Mouse (Mus musculus) layer of hippocampus, postnatal 25 days (tissue): Measurements from ENCODE around the gene Ash1l. TPM values are rescaled to one million over a fixed set of nuclear protein-coding genes. Genes with fewer than 3 reads are reported as not detected.

ENCODE experiments used
- DNase-seq, 2 experiments: peaks; one replicate each; pipeline ENCODE4 v3.0.0; 2022; ENCODE audit warnings: mixed read lengths in 2 of 2, low spot score in 1 of 2; ENCODE audit errors: extremely low spot score in 1 of 2
- total RNA-seq, 2 experiments: library from RNA; stranded (reverse); gene quantifications; 2 replicates each; pipeline ENCODE4 v1.2.3; 2021

Gene Ash1l
- total RNA-seq, 2 experiments from 2014 or later: 70.5 to 82.0 TPM

- peak; percentile 83 to 86 for DNase-seq
These were observed 140.6 kb downstream of the Ash1l start for GRCm38 (mm10) chr3:89090694-89091655.

GRCm38 (mm10) chr3:89091811-89092508 lies 141.5 kb downstream of the Ash1l start:
- no peak for DNase-seq

GRCm38 (mm10) chr3:89092509-89093090 lies 142.2 kb downstream of the Ash1l start:
- DNase-seq: no peak

GRCm38 (mm10) chr3:89093175-89093574 lies 142.8 kb downstream of the Ash1l start, which contains the start of gene Rusc1:
Gene Rusc1 (minus strand): TSS chr3:89093311.
- DNase-seq: peak; percentile 84 to 85

- DNase-seq: no peak
These were observed 143.6 kb downstream of the Ash1l start for GRCm38 (mm10) chr3:89094021-89094420.

GRCm38 (mm10) chr3:89100811-89101210 lies 150.4 kb downstream of the Ash1l start, which contains the start of gene Gm43738:
Gene Gm43738 (minus strand): TSS chr3:89101099.
- DNase-seq: no peak

GRCm38 (mm10) chr3:89101459-89101811 lies 151.0 kb downstream of the Ash1l start:
- DNase-seq: peak in 1 of 2 experiments; percentile 38

GRCm38 (mm10) chr3:89101812-89102494 lies 151.5 kb downstream of the Ash1l start, which contains the start of gene Fdps:
Gene Fdps (minus strand): TSS chr3:89101959.
- peak; percentile 74 to 78 for DNase-seq

- DNase-seq: no peak
These were observed 152.3 kb downstream of the Ash1l start for GRCm38 (mm10) chr3:89102495-89103290.

- no peak for DNase-seq
These were observed 152.8 kb downstream of the Ash1l start for GRCm38 (mm10) chr3:89103291-89103595.

GRCm38 (mm10) chr3:89106881-89107280 lies 156.5 kb downstream of the Ash1l start:
- DNase-seq: no peak

GRCm38 (mm10) chr3:89107545-89107944 lies 157.1 kb downstream of the Ash1l start:
- DNase-seq: no peak

GRCm38 (mm10) chr3:89108146-89108545 lies 157.7 kb downstream of the Ash1l start:
- no peak for DNase-seq

GRCm38 (mm10) chr3:89113058-89113457 lies 162.6 kb downstream of the Ash1l start:
- no peak for DNase-seq

GRCm38 (mm10) chr3:89115522-89115921 lies 165.1 kb downstream of the Ash1l start:
- DNase-seq: no peak

- no peak for DNase-seq
These were observed 172.9 kb downstream of the Ash1l start for GRCm38 (mm10) chr3:89123313-89123712.

GRCm38 (mm10) chr3:89124241-89124640 lies 173.8 kb downstream of the Ash1l start:
- no peak for DNase-seq

- DNase-seq: no peak
These were observed 175.6 kb downstream of the Ash1l start for GRCm38 (mm10) chr3:89125981-89126380.
